Mouse (Mus musculus) hindbrain, embryonic 15.5 days (tissue): Measurements from ENCODE around the gene Ripor3. TPM values are rescaled to one million over a fixed set of nuclear protein-coding genes. Genes with fewer than 3 reads are reported as not detected.

Experiments used
- ATAC-seq: fragments of 200-750 bp; cut with Nextera tagmentation; 2 replicates; pipeline ENCODE4 v1.8.0; 2017; ENCODE audit warnings: low read depth, moderate number of reproducible peaks, moderate TSS enrichment; ENCODE audit not compliant: low FRiP score
- H3K27ac ChIP-seq: fragments of 300-500 bp; sonication (generic); replicated peaks from 2 replicates; pipeline ENCODE4 v1.5.1; 2015; ENCODE audit warnings: mild to moderate bottlenecking, inconsistent platforms
- H3K27me3 ChIP-seq: fragments of 300-500 bp; sonication (generic); 2 replicates; pipeline ENCODE4 v1.6.1; 2015; ENCODE audit warnings: control low read depth, inconsistent platforms
- H3K36me3 ChIP-seq: fragments of 300-500 bp; sonication (generic); 2 replicates; pipeline ENCODE4 v1.6.1; 2015; ENCODE audit warnings: control low read depth, inconsistent platforms
- H3K4me1 ChIP-seq: fragments of 300-500 bp; sonication (generic); replicated peaks from 2 replicates; pipeline ENCODE4 v1.6.1; 2015; ENCODE audit warnings: control low read depth, inconsistent platforms
- H3K4me2 ChIP-seq: fragments of 300-500 bp; sonication (generic); 2 replicates; pipeline ENCODE4 v1.6.1; 2015; ENCODE audit warnings: moderate library complexity, mild to moderate bottlenecking, inconsistent platforms
- H3K4me3 ChIP-seq: fragments of 300-500 bp; sonication (generic); 2 replicates; pipeline ENCODE4 v1.5.1; 2015; ENCODE audit warnings: mild to moderate bottlenecking, inconsistent platforms
- H3K9ac ChIP-seq: fragments of 300-500 bp; sonication (generic); 2 replicates; pipeline ENCODE4 v1.6.1; 2015; ENCODE audit warnings: inconsistent platforms
- H3K9me3 ChIP-seq: fragments of 300-500 bp; sonication (generic); 2 replicates; pipeline ENCODE4 v1.6.1; 2016; ENCODE audit warnings: control low read depth, inconsistent platforms
- WGBS: fragments of 180-500 bp; shearing (Covaris S2); methylation state at CpG from one replicate; pipeline ENCODE4 v1.1.7; 2015; 5-methylcytosine and 5-hydroxymethylcytosine counted together
- polyA plus RNA-seq: library from polyadenylated mRNA; unstranded; fragments of >200 nt; fragmentation: Nextera tagmentation; extraction: Ambion mirVana; gene quantifications from 2 replicates; pipeline ENCODE4 v1.2.1, GENCODE M21; 2015

The Ripor3 gene
- polyA plus RNA-seq, 1 experiment from 2014 or later = 0.32 TPM

DNA sequence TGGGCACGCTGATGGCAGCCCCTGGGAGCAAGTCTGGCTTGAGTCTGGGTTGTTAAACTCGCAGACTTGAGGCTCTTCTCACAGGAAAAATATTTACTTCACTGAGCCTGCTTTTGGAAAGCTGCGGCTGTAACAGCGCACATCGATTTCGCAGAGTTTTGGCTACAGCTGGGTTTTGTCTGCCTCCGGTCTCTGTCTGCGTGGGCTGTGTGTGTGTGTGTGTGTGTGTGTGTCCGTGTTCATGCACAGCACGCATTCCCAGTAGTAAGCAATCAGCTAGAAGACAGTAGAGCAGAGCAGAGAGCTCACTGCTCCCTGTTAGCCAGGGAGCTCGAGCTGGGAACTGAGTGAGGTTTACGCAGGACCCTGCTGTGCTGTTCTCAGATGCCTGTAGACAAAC is 14.8 kb upstream of the Ripor3 start:
- no peak for ATAC-seq
- 43% methylated on average over 12 of the region's 12 CpGs for WGBS

DNA sequence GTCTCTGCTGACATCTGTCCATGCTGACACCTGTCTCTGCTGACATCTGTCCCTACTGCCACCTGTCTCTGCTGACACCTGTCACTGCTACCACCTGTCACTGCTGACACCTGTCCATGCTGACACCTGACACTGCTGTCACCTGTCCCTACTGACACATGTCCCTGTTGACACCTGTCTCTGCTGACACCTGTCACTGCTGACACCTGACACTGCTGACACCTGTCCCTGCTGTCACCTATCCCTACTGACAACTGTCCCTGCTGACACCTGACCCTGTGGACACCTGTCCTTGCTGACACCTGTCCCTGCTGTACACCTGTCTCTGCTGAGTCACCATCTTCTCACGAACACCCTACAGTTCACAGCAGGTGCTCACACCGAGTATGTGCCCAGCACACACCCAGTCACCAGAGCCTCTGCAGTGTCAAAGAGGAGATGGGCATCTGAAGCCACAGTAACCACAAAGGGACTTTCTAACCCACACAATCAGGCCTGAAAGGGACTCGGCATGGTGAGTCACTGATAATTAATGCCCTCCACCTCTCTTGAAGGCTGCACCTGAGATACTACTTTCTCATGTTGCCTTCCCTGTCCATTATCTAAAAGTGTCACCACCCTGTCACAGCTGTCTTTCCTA is 13.5 kb upstream of the Ripor3 start:
- H3K4me3 ChIP-seq = no peak overlapping the region
- WGBS = 74% methylated on average over 3 of the region's 3 CpGs
- no peak for ATAC-seq

More for the DNA sequence above, 14.8 kb upstream of the Ripor3 start:
- Histone ChIP-seq H3K9me3 (no peaks in the 10 kb centered on the region), H3K4me2 (no peak overlapping the region), H3K27ac (no peak overlapping the region), H3K27me3 (no peaks in the 10 kb centered on the region), H3K9ac (no peak overlapping the region), H3K4me3 (no peak overlapping the region), H3K36me3 (no peaks in the 10 kb centered on the region), H3K4me1 (no peaks in the 10 kb centered on the region)

GRCm38 (mm10) chr2:168019201-168019715 is 8.8 kb upstream of the Ripor3 start:
- Histone ChIP-seq H3K36me3 (no peaks in the 10 kb centered on the region), H3K9me3 (no peaks in the 10 kb centered on the region), H3K27ac (no peak overlapping the region; the same call in 1 of the 2 replicates), H3K9ac (no peak overlapping the region), H3K4me3 (no peak overlapping the region), H3K27me3 (no peaks in the 10 kb centered on the region), H3K4me1 (peaks cover 9% of the 10 kb centered on the region), H3K4me2 (no peak overlapping the region)
- 58% methylated on average over 9 of the region's 9 CpGs for WGBS
- ATAC-seq = peak; percentile 73; the same call in 1 of the 2 replicates

More for the DNA sequence above, 13.5 kb upstream of the Ripor3 start:
- Histone ChIP-seq H3K9me3 (no peaks in the 10 kb centered on the region), H3K27me3 (no peaks in the 10 kb centered on the region), H3K36me3 (no peaks in the 10 kb centered on the region), H3K27ac (no peak overlapping the region), H3K4me2 (no peak overlapping the region), H3K9ac (no peak overlapping the region), H3K4me1 (peaks cover 6% of the 10 kb centered on the region)

GRCm38 (mm10) chr2:168016951-168017391 is 6.6 kb upstream of the Ripor3 start:
- ATAC-seq = 0 out of 2 replicates have a peak, but pooled peaks have one; percentile 38
- H3K27me3 ChIP-seq = no peaks in the 10 kb centered on the region
- no peak overlapping the region for H3K27ac ChIP-seq
- no peaks in the 10 kb centered on the region for H3K36me3 ChIP-seq
- no peak overlapping the region for H3K4me2 ChIP-seq
- H3K9me3 ChIP-seq = no peaks in the 10 kb centered on the region
- no peak overlapping the region for H3K4me3 ChIP-seq
- H3K4me1 ChIP-seq = peaks cover 9% of the 10 kb centered on the region
- no peak overlapping the region for H3K9ac ChIP-seq
- 11% methylated on average over 5 of the region's 5 CpGs for WGBS

DNA sequence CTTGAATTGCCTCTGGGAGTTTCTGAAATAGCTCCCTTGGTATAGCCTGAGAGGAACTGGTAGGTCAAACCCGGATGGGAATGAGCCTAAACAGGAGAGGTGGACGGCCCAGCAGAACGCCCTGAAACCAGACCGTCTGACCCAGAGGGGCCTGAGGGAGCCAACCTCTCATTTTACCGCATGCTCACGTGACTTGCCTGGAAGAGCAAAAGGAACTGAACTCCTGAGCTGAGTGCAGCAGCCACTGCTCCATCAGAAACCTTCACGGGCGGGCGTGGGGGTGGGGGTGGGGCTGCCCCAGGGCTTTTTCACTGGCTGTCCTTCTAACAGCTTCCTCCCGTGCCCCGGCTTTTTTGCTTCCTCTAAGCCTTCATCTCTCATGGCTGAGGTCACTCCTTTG is 475 bp upstream of the Ripor3 start:
- Histone ChIP-seq H3K4me3 (no peak overlapping the region), H3K4me1 (peaks cover 4% of the 10 kb centered on the region; the same call in 1 of the 2 replicates), H3K27ac (no peak overlapping the region), H3K9me3 (no peaks in the 10 kb centered on the region), H3K36me3 (no peaks in the 10 kb centered on the region), H3K27me3 (no peaks in the 10 kb centered on the region), H3K4me2 (no peak overlapping the region), H3K9ac (no peak overlapping the region)
- 53% methylated on average over 11 of the region's 11 CpGs for WGBS
- no peak for ATAC-seq

- WGBS = 45% methylated on average over 3 of the region's 3 CpGs
- H3K36me3 ChIP-seq = no peaks in the 10 kb centered on the region
- H3K27ac ChIP-seq = no peak overlapping the region
- peaks cover 4% of the 10 kb centered on the region; the same call in 1 of the 2 replicates for H3K4me1 ChIP-seq
- H3K4me3 ChIP-seq = no peak overlapping the region
- ATAC-seq = no peak
- no peak overlapping the region for H3K4me2 ChIP-seq
- no peaks in the 10 kb centered on the region for H3K9me3 ChIP-seq
- no peaks in the 10 kb centered on the region for H3K27me3 ChIP-seq
- no peak overlapping the region for H3K9ac ChIP-seq
Observed at GRCm38 (mm10) chr2:168008132-168008531, 2.3 kb downstream of the Ripor3 start.

DNA sequence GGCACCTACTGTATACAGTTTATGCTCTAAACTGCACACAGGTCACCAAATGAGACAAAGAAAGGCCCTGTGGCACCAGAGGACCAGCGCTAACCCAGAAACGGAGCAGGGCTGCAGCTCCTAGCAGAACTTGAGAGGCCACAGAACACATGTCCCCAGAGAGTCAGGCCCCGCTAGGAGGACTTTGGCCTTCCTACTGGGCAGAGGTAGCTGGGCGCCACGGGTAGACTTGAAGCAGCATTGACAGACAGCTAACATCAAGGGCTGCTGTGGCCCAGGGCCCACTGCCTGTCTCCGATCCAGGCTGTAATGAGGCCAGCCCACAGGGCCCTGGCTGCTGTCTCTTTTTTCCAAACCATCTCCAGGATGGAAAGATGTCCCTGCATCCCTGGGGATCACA is 3.9 kb downstream of the Ripor3 start:
- ATAC-seq = no peak
- Histone ChIP-seq H3K9me3 (no peaks in the 10 kb centered on the region), H3K36me3 (no peaks in the 10 kb centered on the region), H3K4me1 (peaks cover 4% of the 10 kb centered on the region; the same call in 1 of the 2 replicates), H3K9ac (no peak overlapping the region), H3K4me2 (no peak overlapping the region), H3K4me3 (no peak overlapping the region), H3K27ac (no peak overlapping the region), H3K27me3 (no peaks in the 10 kb centered on the region)
- 88% methylated on average over 6 of the region's 6 CpGs for WGBS

GRCm38 (mm10) chr2:168005616-168006015 is 4.8 kb downstream of the Ripor3 start:
- no peak overlapping the region for H3K27ac ChIP-seq
- no peak overlapping the region for H3K4me2 ChIP-seq
- no peak for ATAC-seq
- peaks cover 1% of the 10 kb centered on the region; the same call in 1 of the 2 replicates for H3K9me3 ChIP-seq
- H3K27me3 ChIP-seq = no peaks in the 10 kb centered on the region
- no peak overlapping the region for H3K4me3 ChIP-seq
- WGBS = 68% methylated on average over 3 of the region's 3 CpGs
- peaks cover 4% of the 10 kb centered on the region; the same call in 1 of the 2 replicates for H3K4me1 ChIP-seq
- no peaks in the 10 kb centered on the region for H3K36me3 ChIP-seq
- no peak overlapping the region for H3K9ac ChIP-seq

DNA sequence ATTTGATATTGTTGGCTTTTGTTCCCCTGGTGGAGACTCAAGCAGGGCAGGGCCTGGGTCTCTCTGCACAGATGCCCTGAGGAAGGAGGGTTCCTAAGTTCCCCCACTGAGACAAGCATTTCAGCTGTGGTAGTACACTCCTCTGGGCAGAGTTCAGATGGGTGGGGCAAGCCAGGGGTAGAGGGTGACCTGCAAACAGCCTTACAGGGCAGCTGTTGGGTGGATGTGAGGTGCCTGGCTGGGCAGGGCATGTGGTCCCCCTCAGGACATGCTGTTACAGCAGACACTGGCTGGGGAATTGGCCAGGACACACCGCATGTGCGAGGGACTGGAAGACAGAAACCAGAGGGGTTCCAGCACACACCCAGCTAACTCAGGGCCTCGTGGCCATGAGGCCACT is 5.4 kb downstream of the Ripor3 start:
- 84% methylated on average over 3 of the region's 3 CpGs for WGBS
- H3K27ac ChIP-seq = no peak overlapping the region
- H3K36me3 ChIP-seq = no peaks in the 10 kb centered on the region
- H3K9ac ChIP-seq = no peak overlapping the region
- H3K4me3 ChIP-seq = no peak overlapping the region
- peaks cover 1% of the 10 kb centered on the region; the same call in 1 of the 2 replicates for H3K4me1 ChIP-seq
- H3K4me2 ChIP-seq = no peak overlapping the region
- no peak for ATAC-seq
- peaks cover 5% of the 10 kb centered on the region; the same call in 1 of the 2 replicates for H3K9me3 ChIP-seq
- no peaks in the 10 kb centered on the region for H3K27me3 ChIP-seq

DNA sequence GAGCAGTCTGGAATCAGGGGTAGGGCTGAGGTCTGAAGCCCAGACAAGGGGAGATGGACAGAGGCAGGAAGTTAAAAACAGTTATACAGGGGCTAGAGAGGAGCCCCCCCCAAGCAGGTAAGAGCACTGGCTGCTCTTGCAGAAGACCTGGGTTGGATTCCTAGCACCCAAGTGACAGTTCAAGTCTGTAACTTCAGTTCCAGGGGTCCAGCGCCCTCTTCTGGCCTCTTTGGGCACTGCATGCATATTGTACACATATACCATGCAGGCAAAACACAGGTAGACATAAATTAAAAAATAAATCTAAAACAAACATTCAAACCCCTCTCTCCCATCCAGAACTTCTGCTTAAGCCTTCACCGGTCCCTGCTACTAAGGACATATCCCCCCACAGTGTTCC is 6.0 kb downstream of the Ripor3 start:
- H3K36me3 ChIP-seq = no peaks in the 10 kb centered on the region
- no peak overlapping the region for H3K27ac ChIP-seq

GRCm38 (mm10) chr2:168003431-168003830 is 7.0 kb downstream of the Ripor3 start:
- Histone ChIP-seq H3K4me1 (no peaks in the 10 kb centered on the region), H3K9ac (no peak overlapping the region), H3K4me2 (no peak overlapping the region), H3K9me3 (peaks cover 5% of the 10 kb centered on the region; the same call in 1 of the 2 replicates), H3K36me3 (no peaks in the 10 kb centered on the region), H3K27me3 (no peaks in the 10 kb centered on the region), H3K27ac (no peak overlapping the region), H3K4me3 (no peak overlapping the region)
- no peak for ATAC-seq
- WGBS = 46% methylated on average over 12 of the region's 12 CpGs

More for the DNA sequence above, 6.0 kb downstream of the Ripor3 start:
- H3K4me3 ChIP-seq = no peak overlapping the region
- ATAC-seq = no peak
- H3K27me3 ChIP-seq = no peaks in the 10 kb centered on the region
- no peak overlapping the region for H3K4me2 ChIP-seq
- peaks cover 5% of the 10 kb centered on the region; the same call in 1 of the 2 replicates for H3K9me3 ChIP-seq
- WGBS = 56% methylated on average over 2 of the region's 2 CpGs
- H3K9ac ChIP-seq = no peak overlapping the region
- H3K4me1 ChIP-seq = no peaks in the 10 kb centered on the region

DNA sequence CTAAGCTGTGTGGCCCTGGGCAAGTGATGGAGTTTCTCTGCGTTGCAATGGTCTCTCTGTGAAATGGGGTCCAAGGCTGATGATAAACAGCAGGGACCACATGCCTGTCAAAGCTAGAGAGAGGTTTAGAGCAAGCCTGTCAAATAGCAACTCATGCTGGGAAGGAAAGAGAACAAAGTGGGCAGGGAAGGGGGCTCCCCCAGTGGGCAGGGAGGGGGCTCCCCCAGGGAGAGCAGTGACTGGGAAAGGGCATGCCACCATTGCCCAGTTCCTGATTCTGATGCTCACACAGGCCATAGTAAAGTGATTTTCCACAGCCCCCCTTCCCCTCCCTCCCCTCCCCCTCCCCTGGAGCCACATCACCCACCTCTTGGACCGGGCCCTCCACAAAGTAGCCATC is 7.5 kb downstream of the Ripor3 start:
- H3K27ac ChIP-seq = no peak overlapping the region
- H3K9me3 ChIP-seq = peaks cover 5% of the 10 kb centered on the region; the same call in 1 of the 2 replicates
- WGBS = 79% methylated on average over 2 of the region's 2 CpGs
- H3K4me2 ChIP-seq = no peak overlapping the region
- no peak for ATAC-seq
- no peak overlapping the region for H3K9ac ChIP-seq
- H3K4me3 ChIP-seq = no peak overlapping the region
- H3K4me1 ChIP-seq = no peaks in the 10 kb centered on the region
- no peaks in the 10 kb centered on the region for H3K27me3 ChIP-seq
- no peaks in the 10 kb centered on the region for H3K36me3 ChIP-seq
